Mouse (Mus musculus): ENCODE data around the gene Lca5l. TPM values are rescaled to one million over a fixed set of nuclear protein-coding genes. Genes with fewer than 3 reads are reported as not detected.

Gene Lca5l
- polyA plus RNA-seq, 1 experiment from 2014 or later: 1.1 TPM

GRCm38 (mm10) chr16:96199913-96200701 lies 8.0 kb upstream of the Lca5l start, which contains the start of gene Sh3bgr:
Gene Sh3bgr, plus strand, starts transcription at chr16:96200450.
- H3K27ac ChIP-seq (ENCODE audit: low read depth, low read length): no peak within 1 kb of the TSS
- peak; percentile 74; the same call in 1 of the 2 replicates for ATAC-seq (ENCODE audit: insufficient read depth, low FRiP score, low TSS enrichment)

GRCm38 (mm10) chr16:96187619-96188018 lies 4.5 kb downstream of the Lca5l start:
- DNase-seq (ENCODE audit: low spot score): no peak
- H3K9ac ChIP-seq (ENCODE audit: low read length): no peak overlapping the region
- H3K36me3 ChIP-seq (ENCODE audit: control insufficient read depth, insufficient read depth, low read length): no peaks in the 10 kb centered on the region
- no peak overlapping the region for H3K4me2 ChIP-seq (ENCODE audit: low read depth)
- no peak overlapping the region for H3K4me3 ChIP-seq (ENCODE audit: low read depth, low read length)
- 83% methylated on average over 5 of the region's 5 CpGs for WGBS
- H3K27ac ChIP-seq (ENCODE audit: low read depth, low read length): no peak overlapping the region
- no peaks in the 10 kb centered on the region for H3K9me3 ChIP-seq (ENCODE audit: control insufficient read depth, low read length)
- H3K4me1 ChIP-seq (ENCODE audit: control insufficient read depth, insufficient read depth, low read length): peaks cover 3% of the 10 kb centered on the region; the same call in 1 of the 2 replicates
- no peak for ATAC-seq (ENCODE audit: insufficient read depth, low FRiP score, low TSS enrichment)
- no peaks in the 10 kb centered on the region for H3K27me3 ChIP-seq (ENCODE audit: control insufficient read depth, insufficient read depth, low read length)

More at GRCm38 (mm10) chr16:96199913-96200701, 8.0 kb upstream of the Lca5l start, which contains the start of gene Sh3bgr:
- Histone ChIP-seq H3K4me2 (ENCODE audit: low read depth) (peak within 1 kb of the TSS; percentile 29), H3K4me3 (ENCODE audit: low read depth, low read length) (peak within 1 kb of the TSS; percentile 6; the same call in 1 of the 2 replicates), H3K27me3 (ENCODE audit: control insufficient read depth, insufficient read depth, low read length) (no peaks in the 10 kb centered on the region), H3K36me3 (ENCODE audit: control insufficient read depth, insufficient read depth, low read length) (no peaks in the 10 kb centered on the region), H3K9me3 (ENCODE audit: control insufficient read depth, low read length) (no peaks in the 10 kb centered on the region), H3K4me1 (ENCODE audit: control insufficient read depth, insufficient read depth, low read length) (peaks cover 11% of the 10 kb centered on the region; the same call in 1 of the 2 replicates), H3K9ac (ENCODE audit: low read length) (peak within 1 kb of the TSS; percentile 1; the same call in 1 of the 2 replicates)
- peak; percentile 64 for DNase-seq (ENCODE audit: low spot score)
- WGBS: 4% methylated on average over 20 of the region's 20 CpGs

GRCm38 (mm10) chr16:96179156-96179555 lies 12.9 kb downstream of the Lca5l start:
- DNase-seq (ENCODE audit: low spot score) (no peak), ATAC-seq (ENCODE audit: insufficient read depth, low FRiP score, low TSS enrichment) (no peak)
- Histone ChIP-seq H3K4me1 (ENCODE audit: control insufficient read depth, insufficient read depth, low read length) (no peaks in the 10 kb centered on the region), H3K4me3 (ENCODE audit: low read depth, low read length) (no peak overlapping the region), H3K9ac (ENCODE audit: low read length) (no peak overlapping the region), H3K9me3 (ENCODE audit: control insufficient read depth, low read length) (no peaks in the 10 kb centered on the region), H3K27me3 (ENCODE audit: control insufficient read depth, insufficient read depth, low read length) (no peaks in the 10 kb centered on the region), H3K4me2 (ENCODE audit: low read depth) (no peak overlapping the region), H3K36me3 (ENCODE audit: control insufficient read depth, insufficient read depth, low read length) (no peaks in the 10 kb centered on the region), H3K27ac (ENCODE audit: low read depth, low read length) (no peak overlapping the region)

GRCm38 (mm10) chr16:96175399-96175798 lies 16.7 kb downstream of the Lca5l start:
- H3K4me1 ChIP-seq (ENCODE audit: control insufficient read depth, insufficient read depth, low read length): no peaks in the 10 kb centered on the region
- H3K4me3 ChIP-seq (ENCODE audit: low read depth, low read length): no peak overlapping the region
- no peaks in the 10 kb centered on the region for H3K9me3 ChIP-seq (ENCODE audit: control insufficient read depth, low read length)
- ATAC-seq (ENCODE audit: insufficient read depth, low FRiP score, low TSS enrichment) (no peak), DNase-seq (ENCODE audit: low spot score) (peak; percentile 23)
- WGBS: 41% methylated on average over 2 of the region's 2 CpGs
- H3K36me3 ChIP-seq (ENCODE audit: control insufficient read depth, insufficient read depth, low read length): no peaks in the 10 kb centered on the region
- H3K4me2 ChIP-seq (ENCODE audit: low read depth): no peak overlapping the region
- H3K27ac ChIP-seq (ENCODE audit: low read depth, low read length): no peak overlapping the region
- no peak overlapping the region for H3K9ac ChIP-seq (ENCODE audit: low read length)
- no peaks in the 10 kb centered on the region for H3K27me3 ChIP-seq (ENCODE audit: control insufficient read depth, insufficient read depth, low read length)

- ATAC-seq (ENCODE audit: insufficient read depth, low FRiP score, low TSS enrichment): no peak
- no peak for DNase-seq (ENCODE audit: low spot score)
- Histone ChIP-seq H3K4me1 (ENCODE audit: control insufficient read depth, insufficient read depth, low read length) (no peaks in the 10 kb centered on the region), H3K36me3 (ENCODE audit: control insufficient read depth, insufficient read depth, low read length) (no peaks in the 10 kb centered on the region), H3K27me3 (ENCODE audit: control insufficient read depth, insufficient read depth, low read length) (no peaks in the 10 kb centered on the region), H3K4me2 (ENCODE audit: low read depth) (no peak overlapping the region), H3K9ac (ENCODE audit: low read length) (no peak overlapping the region), H3K9me3 (ENCODE audit: control insufficient read depth, low read length) (no peaks in the 10 kb centered on the region), H3K4me3 (ENCODE audit: low read depth, low read length) (no peak overlapping the region), H3K27ac (ENCODE audit: low read depth, low read length) (no peak overlapping the region)
- WGBS: 84% methylated on average over 8 of the region's 8 CpGs
Measured at GRCm38 (mm10) chr16:96173648-96174047, 18.4 kb downstream of the Lca5l start.

GRCm38 (mm10) chr16:96168837-96169236 lies 23.2 kb downstream of the Lca5l start:
- no peak overlapping the region for H3K27ac ChIP-seq (ENCODE audit: low read depth, low read length)

GRCm38 (mm10) chr16:96165723-96166264 lies 26.3 kb downstream of the Lca5l start:
- ATAC-seq (ENCODE audit: insufficient read depth, low FRiP score, low TSS enrichment) (no peak), DNase-seq (ENCODE audit: low spot score) (no peak)
- 86% methylated on average over 4 of the region's 4 CpGs for WGBS
- no peak overlapping the region for H3K4me3 ChIP-seq (ENCODE audit: low read depth, low read length)
- H3K4me2 ChIP-seq (ENCODE audit: low read depth): no peak overlapping the region
- no peaks in the 10 kb centered on the region for H3K9me3 ChIP-seq (ENCODE audit: control insufficient read depth, low read length)
- H3K27ac ChIP-seq (ENCODE audit: low read depth, low read length): no peak overlapping the region
- H3K4me1 ChIP-seq (ENCODE audit: control insufficient read depth, insufficient read depth, low read length): no peaks in the 10 kb centered on the region
- H3K27me3 ChIP-seq (ENCODE audit: control insufficient read depth, insufficient read depth, low read length): no peaks in the 10 kb centered on the region
- no peak overlapping the region for H3K9ac ChIP-seq (ENCODE audit: low read length)
- no peaks in the 10 kb centered on the region for H3K36me3 ChIP-seq (ENCODE audit: control insufficient read depth, insufficient read depth, low read length)

More at GRCm38 (mm10) chr16:96168837-96169236, 23.2 kb downstream of the Lca5l start:
- Histone ChIP-seq H3K9ac (ENCODE audit: low read length) (no peak overlapping the region), H3K4me1 (ENCODE audit: control insufficient read depth, insufficient read depth, low read length) (no peaks in the 10 kb centered on the region), H3K4me2 (ENCODE audit: low read depth) (no peak overlapping the region), H3K36me3 (ENCODE audit: control insufficient read depth, insufficient read depth, low read length) (no peaks in the 10 kb centered on the region), H3K4me3 (ENCODE audit: low read depth, low read length) (no peak overlapping the region), H3K27me3 (ENCODE audit: control insufficient read depth, insufficient read depth, low read length) (no peaks in the 10 kb centered on the region), H3K9me3 (ENCODE audit: control insufficient read depth, low read length) (no peaks in the 10 kb centered on the region)
- WGBS: 94% methylated on average over 4 of the region's 4 CpGs
- ATAC-seq (ENCODE audit: insufficient read depth, low FRiP score, low TSS enrichment) (no peak), DNase-seq (ENCODE audit: low spot score) (no peak)

- Histone ChIP-seq H3K36me3 (ENCODE audit: control insufficient read depth, insufficient read depth, low read length) (no peaks in the 10 kb centered on the region), H3K27me3 (ENCODE audit: control insufficient read depth, insufficient read depth, low read length) (no peaks in the 10 kb centered on the region), H3K4me1 (ENCODE audit: control insufficient read depth, insufficient read depth, low read length) (peaks cover 8% of the 10 kb centered on the region), H3K9me3 (ENCODE audit: control insufficient read depth, low read length) (no peaks in the 10 kb centered on the region), H3K4me3 (ENCODE audit: low read depth, low read length) (no peak overlapping the region), H3K4me2 (ENCODE audit: low read depth) (no peak overlapping the region), H3K9ac (ENCODE audit: low read length) (no peak overlapping the region), H3K27ac (ENCODE audit: low read depth, low read length) (no peak overlapping the region)
- no peak for DNase-seq (ENCODE audit: low spot score)
- no peak for ATAC-seq (ENCODE audit: insufficient read depth, low FRiP score, low TSS enrichment)
- WGBS: 94% methylated on average over 4 of the region's 4 CpGs
Measured at GRCm38 (mm10) chr16:96161336-96161735, 30.7 kb downstream of the Lca5l start.

GRCm38 (mm10) chr16:96160927-96161326 lies 31.1 kb downstream of the Lca5l start:
- no peak overlapping the region for H3K9ac ChIP-seq (ENCODE audit: low read length)
- H3K4me2 ChIP-seq (ENCODE audit: low read depth): no peak overlapping the region
- no peak overlapping the region for H3K4me3 ChIP-seq (ENCODE audit: low read depth, low read length)
- DNase-seq (ENCODE audit: low spot score) (no peak), ATAC-seq (ENCODE audit: insufficient read depth, low FRiP score, low TSS enrichment) (no peak)
- H3K27me3 ChIP-seq (ENCODE audit: control insufficient read depth, insufficient read depth, low read length): no peaks in the 10 kb centered on the region
- no peak overlapping the region for H3K27ac ChIP-seq (ENCODE audit: low read depth, low read length)
- H3K4me1 ChIP-seq (ENCODE audit: control insufficient read depth, insufficient read depth, low read length): peaks cover 8% of the 10 kb centered on the region
- H3K9me3 ChIP-seq (ENCODE audit: control insufficient read depth, low read length): no peaks in the 10 kb centered on the region
- WGBS: 85% methylated on average over 1 of the region's 1 CpGs
- no peaks in the 10 kb centered on the region for H3K36me3 ChIP-seq (ENCODE audit: control insufficient read depth, insufficient read depth, low read length)
